Mouse (Mus musculus) lung, postnatal 0 days (tissue): ENCODE measurements around the gene Zdhhc6.

Experiments
- CTCF ChIP-seq: IDR thresholded peaks from 2 replicates; pipeline ENCODE4 v1.5.1; 2016; ENCODE audit warnings: antibody characterized with exemption, mild to moderate bottlenecking
- EP300 ChIP-seq: IDR thresholded peaks from 2 replicates; pipeline ENCODE4 v1.6.1; 2016; ENCODE audit warnings: antibody characterized with exemption, mild to moderate bottlenecking, control low read depth

DNA sequence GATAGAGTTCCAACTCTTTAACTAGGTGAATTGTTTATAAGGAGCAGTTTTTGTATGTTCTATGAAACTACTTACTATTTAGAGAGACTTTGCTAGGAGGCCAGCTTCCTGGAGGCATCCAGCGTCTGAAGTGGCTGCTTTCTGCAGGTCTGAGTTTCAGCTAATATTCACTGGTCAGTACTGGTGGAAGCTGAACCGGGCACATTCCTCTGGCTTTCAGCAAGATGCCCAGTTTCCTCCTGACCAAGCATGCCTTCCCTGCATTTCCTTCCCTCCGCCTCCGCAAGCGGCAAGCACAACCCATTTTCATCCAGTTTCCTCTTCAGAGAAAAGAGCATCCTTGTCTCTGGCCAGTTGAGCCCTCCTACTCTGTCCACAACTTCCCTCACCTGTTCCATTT is 46.8 kb downstream of the Zdhhc6 start:
- TF ChIP-seq EP300 (no peak), CTCF (no peak)
